Mouse (Mus musculus) C2C12 (cell line): ENCODE results near the gene AL607142.1.

Experiments
- CEBPB ChIP-seq: IDR thresholded peaks from one replicate; pipeline ENCODE4 v1.6.1; 2011; ENCODE audit warnings: low read depth, mild to moderate bottlenecking, control low read depth, moderate library complexity
- CTCF ChIP-seq: IDR thresholded peaks from one replicate; pipeline ENCODE4 v1.5.1; 2011; ENCODE audit not compliant: control insufficient read depth, insufficient read depth, insufficient read length
- MAX ChIP-seq: IDR thresholded peaks from one replicate; pipeline ENCODE4 v1.6.1; 2011; ENCODE audit warnings: mild to moderate bottlenecking, control low read depth
- MYOD1 ChIP-seq: IDR thresholded peaks from one replicate; pipeline ENCODE4 v1.6.1; 2011; ENCODE audit warnings: low read depth; ENCODE audit not compliant: control insufficient read depth, insufficient read length
- MYOG ChIP-seq: IDR thresholded peaks from one replicate; pipeline ENCODE4 v1.6.1; 2011; ENCODE audit not compliant: control insufficient read depth, insufficient read length; ENCODE audit errors: extremely low read depth
- USF1 ChIP-seq: IDR thresholded peaks from one replicate; pipeline ENCODE4 v1.6.1; 2011; ENCODE audit warnings: low read depth, mild to moderate bottlenecking, control low read depth, moderate library complexity

- TF ChIP-seq CTCF (peak; percentile 65), MYOD1 (no peak), USF1 (no peak), MYOG (no peak), CEBPB (no peak), MAX (no peak)
Observed at GRCm38 (mm10) chr4:120129233-120129885, 64.6 kb downstream of the AL607142.1 start.
